Mouse (Mus musculus) pancreas, adult 10 weeks (tissue): ENCODE measurements around the gene Pcdh8. TPM values are rescaled to one million over a fixed set of nuclear protein-coding genes. Genes with fewer than 3 reads are reported as not detected.

ENCODE experiments used
- polyA plus RNA-seq: library from polyadenylated mRNA; stranded (reverse); fragments of 350-450 nt; fragmentation: Illumina TruSeq; extraction: RNeasy Lipid Tissue Mini Kit (QIAGEN cat#74804); gene quantifications from one replicate; pipeline ENCODE4 v1.2.3, GENCODE M21; 2015; ENCODE audit warnings: low read depth, low replicate concordance; ENCODE audit not compliant: insufficient read depth

The Pcdh8 gene
- polyA plus RNA-seq: not detected

GRCm38 (mm10) chr14:79771094-79771535 lies at the start of gene Pcdh8:
Gene Pcdh8, minus strand, starts transcription at chr14:79771312.

Other genes with a start within 250 kb of the Pcdh8 start
- 15.1 TPM for gene Sugt1, start 183.6 kb downstream of the Pcdh8 start, polyA plus RNA-seq
- gene Cnmd, start 109.1 kb downstream of the Pcdh8 start, polyA plus RNA-seq: 1.0 TPM
- gene Olfm4, start 212.8 kb upstream of the Pcdh8 start, polyA plus RNA-seq: 3.0 TPM